Mouse (Mus musculus): ENCODE results near the gene Zscan5b.

GRCm38 (mm10) chr7:6204200-6204599 is 17.9 kb upstream of the Zscan5b start:
- TF ChIP-seq CTCF (IDR thresholded peaks at IDR 0.05; ENCODE audit: low read depth, low read length) (no peak), POLR2A (IDR thresholded peaks at IDR 0.05; ENCODE audit: borderline replicate concordance, low read depth, low read length) (no peak)
